Mouse (Mus musculus) G1E (cell line): ENCODE data around the gene Epb41l3.
"Not testable (repeated sequence)": the region's sequence is repeated elsewhere in the genome, so short reads cannot be mapped to it uniquely, and the experiment has no call there.

Source experiments
- CTCF ChIP-seq: IDR thresholded peaks from 2 replicates; pipeline ENCODE4 v1.5.1; 2012; ENCODE audit warnings: low read depth, low read length, inconsistent platforms, mixed read lengths
- GATA1 ChIP-seq: IDR thresholded peaks from 2 replicates; pipeline ENCODE4 v1.6.1; 2012; ENCODE audit warnings: borderline replicate concordance, low read length, inconsistent platforms, mixed read lengths
- POLR2AphosphoS5 ChIP-seq: IDR thresholded peaks from 2 replicates; pipeline ENCODE4 v1.6.1; 2012; ENCODE audit warnings: low read depth, low read length, inconsistent platforms; ENCODE audit not compliant: insufficient replicate concordance

- TF ChIP-seq CTCF, GATA1, POLR2AphosphoS5: not testable (repeated sequence)
Measured at GRCm38 (mm10) chr17:69122403-69122802, 46.9 kb downstream of the Epb41l3 start.
